Mouse (Mus musculus) erythroblast, embryonic 14.5 days (primary cell): Measurements from ENCODE around the gene Gpc3. TPM values are rescaled to one million over a fixed set of nuclear protein-coding genes. Genes with fewer than 3 reads are reported as not detected.

Source experiments
- H3K27me3 ChIP-seq: 2 replicates; pipeline ENCODE4 v1.6.1; 2012; ENCODE audit warnings: inconsistent platforms; ENCODE audit not compliant: control insufficient read depth
- H3K36me3 ChIP-seq: 2 replicates; pipeline ENCODE4 v1.6.1; 2012; ENCODE audit warnings: mild to moderate bottlenecking, inconsistent platforms; ENCODE audit not compliant: control insufficient read depth
- H3K4me1 ChIP-seq: 2 replicates; pipeline ENCODE4 v1.6.1; 2012; ENCODE audit warnings: inconsistent platforms; ENCODE audit not compliant: control insufficient read depth
- H3K4me3 ChIP-seq: replicated peaks from 2 replicates; pipeline ENCODE3; 2012; ENCODE audit warnings: moderate library complexity, mild to moderate bottlenecking, inconsistent platforms
- H3K9me3 ChIP-seq: 2 replicates; pipeline ENCODE4 v1.6.1; 2012; ENCODE audit warnings: low read length, inconsistent platforms, mixed read lengths; ENCODE audit not compliant: control insufficient read depth
- GATA1 ChIP-seq: IDR thresholded peaks from 2 replicates; pipeline ENCODE4 v1.6.1; 2012; ENCODE audit warnings: low read length, inconsistent platforms, mixed read lengths
- TAL1 ChIP-seq: IDR thresholded peaks from 3 replicates; pipeline ENCODE4 v1.6.1; 2012; ENCODE audit warnings: low read length, inconsistent platforms, mixed read lengths
- polyA plus RNA-seq: library from polyadenylated mRNA; stranded (reverse); fragments of >175 nt; gene quantifications from 2 replicates; pipeline ENCODE4 v1.2.3, GENCODE M21; 2012

The Gpc3 gene
- polyA plus RNA-seq, 1 experiment = 0.08 TPM

DNA sequence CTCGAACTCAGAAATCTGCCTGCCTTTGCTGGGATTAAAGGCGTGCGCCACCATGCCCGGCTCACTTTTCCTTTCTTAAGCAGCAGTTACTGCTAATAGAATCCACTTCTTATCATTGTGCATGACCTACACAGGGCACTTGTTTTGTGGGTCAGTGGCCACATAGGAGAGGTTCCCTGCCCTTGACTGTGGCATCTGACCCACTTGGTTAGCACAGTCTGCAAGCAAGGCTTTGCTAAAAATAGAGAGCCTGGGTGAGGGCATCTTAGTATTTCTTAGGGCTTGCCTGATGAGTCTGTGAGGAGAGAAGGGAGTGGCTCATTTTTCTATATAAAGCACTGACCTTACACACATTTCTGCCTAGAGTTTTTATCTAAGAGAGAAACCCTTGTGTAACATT lies 376.3 kb downstream of the Gpc3 start:
- H3K4me1 ChIP-seq = no peaks in the 10 kb centered on the region
- no peaks in the 10 kb centered on the region; the same call in 1 of the 2 replicates for H3K27me3 ChIP-seq
- no peaks in the 10 kb centered on the region for H3K36me3 ChIP-seq
- H3K4me3 ChIP-seq = no peak overlapping the region
- H3K9me3 ChIP-seq = no peaks in the 10 kb centered on the region
- TF ChIP-seq TAL1 (no peak), GATA1 (no peak)

DNA sequence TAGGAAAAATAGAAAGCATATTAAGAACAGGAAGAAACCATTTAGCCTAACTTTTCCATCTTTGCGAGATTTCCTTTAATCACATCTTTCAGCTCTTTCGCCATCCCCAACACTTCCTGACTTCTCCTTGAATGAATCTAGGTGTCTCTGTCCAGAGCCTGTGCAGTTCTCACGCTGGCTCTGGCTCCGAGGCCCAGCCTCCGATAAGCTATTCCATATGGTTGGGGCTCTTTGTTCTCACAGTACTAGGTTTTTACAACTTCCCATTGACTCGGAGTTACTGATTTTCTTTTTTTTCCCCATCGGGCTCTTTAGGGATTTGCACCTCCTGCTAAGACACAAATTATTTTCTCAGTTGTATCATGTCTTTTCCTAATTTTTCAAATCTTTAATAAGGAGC lies 381.8 kb downstream of the Gpc3 start:
- Histone ChIP-seq H3K9me3 (no peaks in the 10 kb centered on the region), H3K36me3 (no peaks in the 10 kb centered on the region), H3K27me3 (no peaks in the 10 kb centered on the region; the same call in 1 of the 2 replicates), H3K4me3 (no peak overlapping the region), H3K4me1 (no peaks in the 10 kb centered on the region)
- TF ChIP-seq TAL1 (no peak), GATA1 (no peak)

DNA sequence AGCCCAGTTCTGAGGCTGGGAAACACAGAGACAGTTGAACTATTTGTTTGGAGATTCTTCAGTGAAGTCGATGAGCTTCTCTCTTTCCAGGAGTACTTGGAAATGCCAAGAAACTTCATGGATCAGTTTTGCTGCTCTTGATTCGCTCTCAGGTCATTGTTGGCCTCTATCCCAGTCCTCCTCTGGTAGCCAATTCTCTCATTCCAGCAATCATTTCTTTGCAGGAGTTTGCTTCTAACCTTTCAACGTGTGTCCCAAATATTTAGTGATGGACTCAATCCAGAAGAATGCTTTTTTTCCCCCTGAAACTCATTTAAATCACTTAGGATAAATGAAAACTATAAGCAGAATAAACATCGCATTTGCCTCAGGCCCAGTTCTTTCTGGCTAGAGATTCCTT lies 383.0 kb downstream of the Gpc3 start:
- H3K27me3 ChIP-seq = no peaks in the 10 kb centered on the region; the same call in 1 of the 2 replicates
- no peak overlapping the region for H3K4me3 ChIP-seq
- no peaks in the 10 kb centered on the region for H3K4me1 ChIP-seq
- TF ChIP-seq TAL1 (no peak), GATA1 (no peak)
- H3K36me3 ChIP-seq = no peaks in the 10 kb centered on the region
- no peaks in the 10 kb centered on the region for H3K9me3 ChIP-seq

Other genes starting within 250 kb of the Gpc3 start
- not detected in 2 replicates for gene Ccdc160, start 177.2 kb upstream of the Gpc3 start, polyA plus RNA-seq